Mouse (Mus musculus): ENCODE measurements around the gene Cilp.

DNA sequence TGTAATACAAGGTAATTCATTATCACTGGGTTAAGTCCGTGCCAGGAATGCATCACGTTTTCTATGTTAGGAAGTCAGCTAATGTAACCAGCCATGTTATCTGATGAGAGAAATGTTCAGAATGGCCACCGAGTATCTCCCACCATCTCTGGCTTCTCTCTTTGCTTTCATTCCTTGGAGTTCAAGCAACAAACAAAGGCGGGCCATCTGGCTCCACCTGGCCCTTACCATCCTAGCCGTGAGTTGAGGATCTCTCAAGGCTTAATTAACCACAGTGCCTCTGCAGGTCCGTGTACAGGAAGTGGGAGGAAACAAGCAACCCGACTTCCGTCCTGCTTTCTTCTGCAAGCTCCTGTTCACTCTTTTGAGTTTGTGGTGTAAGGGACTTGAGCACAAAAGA is 48.0 kb upstream of the Cilp start:
- peak; percentile 85 for TF ChIP-seq GATA1 (IDR thresholded peaks at IDR 0.05; ENCODE audit: low read length)
- no peak for TF ChIP-seq TAL1 (IDR thresholded peaks at IDR 0.05; ENCODE audit: low read length)
